Mouse (Mus musculus): Measurements from ENCODE around the gene Myt1.

The Myt1 gene

GRCm38 (mm10) chr2:181763006-181763830 lies at the start of gene Myt1:
Gene Myt1 (plus strand): TSS chr2:181763332.
- no peak for DNase-seq

DNA sequence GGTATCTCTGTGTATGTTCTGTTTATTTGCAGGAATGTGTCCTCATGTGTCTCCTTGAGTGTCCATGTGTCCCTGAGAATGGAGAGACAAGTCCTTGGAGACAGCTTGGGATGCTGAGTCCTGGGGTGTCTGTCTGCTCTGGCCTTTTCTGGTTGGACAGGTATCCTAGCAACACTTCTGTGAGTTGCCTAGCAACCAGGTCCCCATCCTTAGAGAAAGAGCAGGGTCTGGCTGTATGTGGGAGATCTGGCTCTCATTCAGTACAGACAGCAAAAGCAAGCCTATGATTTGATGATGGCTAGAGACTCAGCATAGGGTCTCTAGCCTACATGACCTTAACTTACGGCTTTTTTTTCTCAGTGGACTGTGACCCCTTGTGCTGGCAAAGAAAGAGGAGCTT lies 49.4 kb upstream of the Myt1 start:
- no peak for DNase-seq

DNA sequence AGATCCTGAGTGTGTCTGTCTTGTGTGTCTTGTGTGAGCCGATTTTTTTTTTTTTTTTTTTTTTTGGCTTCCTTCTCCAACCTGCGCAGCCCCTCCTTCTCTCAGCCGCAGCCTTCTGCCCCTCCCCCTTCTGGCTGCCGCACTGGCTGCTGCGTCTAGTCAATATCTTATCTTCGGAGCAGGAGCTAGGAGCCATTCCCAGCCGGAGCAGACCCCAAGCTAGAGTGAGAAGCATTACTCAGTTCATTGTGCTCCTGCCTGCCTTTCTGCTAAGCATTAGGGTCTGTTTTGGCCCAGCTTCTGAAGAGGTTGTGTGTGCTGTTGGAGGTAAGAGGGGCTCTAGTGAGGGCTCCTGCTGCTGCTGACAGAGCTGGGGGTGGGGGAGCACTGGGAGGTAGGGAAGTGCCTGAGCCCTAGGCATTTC lies 48.2 kb upstream of the Myt1 start, which contains the start of gene Oprl1:
TSS of gene Oprl1 (plus strand) at position 114 of the 424 bp plus-strand sequence.
- no peak for DNase-seq

DNA sequence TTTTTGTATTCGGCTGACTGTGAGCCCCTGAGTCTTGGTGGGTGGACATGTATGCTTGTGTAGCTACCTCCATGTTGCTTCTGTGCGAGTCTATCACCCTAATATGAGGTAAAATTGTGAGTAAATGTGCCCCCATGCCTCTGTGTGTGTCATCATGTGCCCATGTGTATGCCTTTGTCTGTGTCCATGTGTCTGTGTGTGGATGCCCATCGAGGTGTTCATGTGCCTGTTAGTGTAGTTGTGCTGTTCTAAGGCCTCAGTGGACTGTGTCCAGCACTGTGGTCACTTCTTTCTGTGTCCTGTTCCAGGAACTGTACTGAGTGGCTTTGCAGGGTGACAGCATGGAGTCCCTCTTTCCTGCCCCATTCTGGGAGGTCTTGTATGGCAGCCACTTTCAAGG lies 47.8 kb upstream of the Myt1 start:
- no peak for DNase-seq

DNA sequence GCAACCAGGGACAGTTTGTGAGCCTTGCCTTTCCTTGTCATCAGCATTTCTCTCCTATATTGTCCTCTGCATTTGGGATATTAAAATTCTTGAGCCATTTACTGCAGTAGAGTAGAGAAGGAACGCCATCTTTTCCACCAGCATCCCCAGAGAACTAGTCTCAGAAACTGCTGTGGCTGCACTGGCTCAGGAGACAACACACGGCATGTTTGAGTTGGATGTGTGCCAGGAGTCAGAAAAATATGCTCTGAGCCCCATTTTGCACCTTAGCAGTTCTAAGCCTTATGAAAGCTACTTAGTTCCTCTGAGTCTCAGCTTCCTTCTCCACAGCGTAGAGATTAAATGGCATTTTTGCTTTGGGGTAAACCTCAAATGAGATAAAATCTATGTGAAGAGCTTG lies 46.1 kb upstream of the Myt1 start:
- no peak for DNase-seq

DNA sequence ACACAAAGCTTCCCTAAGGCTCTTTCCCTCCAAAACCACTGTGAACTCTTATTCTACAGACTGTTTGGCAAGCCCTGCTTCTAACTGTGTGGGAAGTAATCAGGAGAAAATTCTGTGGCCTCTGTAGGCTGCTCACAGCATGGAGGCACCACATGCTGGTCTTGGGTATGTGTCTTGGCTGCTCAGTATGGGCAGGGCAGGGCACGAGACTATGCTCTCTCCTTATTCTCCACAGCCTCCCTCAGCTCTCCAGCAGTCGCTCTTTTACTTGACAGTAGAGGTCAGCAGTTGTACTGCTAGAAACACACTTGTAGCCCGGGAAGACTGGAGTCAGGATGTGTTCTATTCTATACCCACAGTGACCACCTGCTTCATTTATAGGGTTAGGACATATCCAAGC lies 43.1 kb upstream of the Myt1 start:
- no peak for DNase-seq

DNA sequence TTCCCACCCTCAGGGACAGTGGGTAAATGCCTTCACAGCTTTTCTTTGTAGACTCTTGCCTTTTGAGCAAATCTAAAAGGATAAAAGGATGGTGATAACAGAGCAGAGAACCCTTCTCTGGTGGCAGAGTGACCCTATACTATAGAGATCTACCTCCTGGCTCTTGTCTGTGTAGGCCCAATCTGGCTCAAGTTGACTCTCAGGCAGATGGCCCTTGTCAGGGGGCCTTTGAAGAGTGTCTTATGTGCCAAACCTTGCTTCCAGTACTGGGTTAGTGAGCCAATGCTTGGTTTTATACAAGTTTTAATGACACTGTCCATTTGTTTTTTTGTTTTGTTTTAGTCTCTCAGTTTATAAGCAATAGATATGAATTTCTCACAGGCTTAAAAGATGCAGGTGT lies 41.9 kb upstream of the Myt1 start:
- DNase-seq = no peak

- peak in 1 of 2 experiments; percentile 47 for DNase-seq
These were observed 40.9 kb upstream of the Myt1 start for GRCm38 (mm10) chr2:181722213-181722612.

DNA sequence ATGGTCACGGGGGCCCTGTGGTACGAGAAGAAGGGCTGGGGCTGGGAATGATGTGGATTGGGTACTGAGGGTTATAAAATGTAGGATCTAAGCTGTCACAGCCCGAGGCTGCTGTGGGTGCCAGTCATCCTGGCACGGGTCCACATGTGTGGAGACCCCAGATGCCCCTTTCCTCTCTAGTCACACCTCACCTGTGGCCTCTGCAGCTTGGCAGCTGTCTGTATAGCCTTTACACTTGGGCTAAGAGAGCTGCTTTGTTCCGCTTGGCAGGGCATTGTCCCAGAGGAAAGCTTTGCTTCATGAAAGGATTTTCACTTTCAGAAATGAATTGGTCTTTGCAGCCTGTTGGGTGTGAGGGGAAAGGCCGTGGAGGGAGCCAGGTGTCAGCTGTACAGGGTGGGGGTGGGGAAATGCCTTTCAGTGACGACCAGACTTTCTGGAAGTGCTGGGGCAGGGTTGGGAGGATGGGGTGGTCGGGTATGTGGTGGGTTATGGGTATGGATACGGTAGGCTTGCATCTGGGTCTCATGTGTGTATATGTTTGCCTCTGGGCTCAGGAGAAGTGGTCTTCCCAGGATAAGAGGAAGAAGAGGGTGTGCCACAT lies 35.4 kb upstream of the Myt1 start:
- no peak for DNase-seq

DNA sequence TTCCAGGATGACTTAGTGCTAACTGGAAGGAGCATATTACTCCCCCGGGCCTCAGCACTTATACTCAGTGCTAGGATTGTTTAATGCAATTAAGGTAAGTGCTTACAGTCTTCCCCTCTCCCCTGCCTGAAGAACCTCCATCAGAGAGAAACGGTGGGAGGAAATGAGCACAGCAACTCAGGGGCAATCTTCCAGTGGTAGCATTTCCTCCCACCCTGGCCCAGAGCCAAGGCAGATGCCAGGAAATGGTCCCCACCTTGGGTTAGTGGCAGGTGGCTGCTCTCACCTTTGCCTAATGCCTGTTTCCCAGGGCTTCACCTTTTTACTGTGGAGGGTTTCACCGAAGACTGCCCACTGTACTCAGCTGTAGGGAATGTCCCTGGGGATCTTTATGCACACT lies 33.1 kb upstream of the Myt1 start:
- no peak for DNase-seq

DNA sequence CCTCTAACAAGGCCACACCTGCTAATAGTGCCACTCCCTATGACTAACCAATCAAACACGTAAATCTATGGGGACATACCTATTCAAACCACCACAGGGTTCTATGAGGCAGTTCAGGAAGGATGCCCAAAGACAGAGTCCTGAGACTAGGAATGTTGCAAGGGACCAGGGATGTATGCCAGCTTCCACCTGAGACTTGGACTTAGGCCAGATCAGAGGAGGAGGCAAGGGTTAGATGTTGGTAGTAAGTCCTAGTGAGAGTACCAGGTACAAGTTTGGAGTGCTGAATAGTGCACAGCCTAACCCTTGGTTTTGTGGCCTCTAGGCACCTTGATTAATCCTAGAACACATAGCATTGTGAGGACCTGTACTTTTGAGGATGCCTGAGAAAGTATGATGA lies 10.5 kb upstream of the Myt1 start:
- no peak for DNase-seq

- no peak for DNase-seq
These were observed 4.9 kb upstream of the Myt1 start for GRCm38 (mm10) chr2:181758147-181758725.

GRCm38 (mm10) chr2:181759041-181759440 lies 4.1 kb upstream of the Myt1 start:
- no peak for DNase-seq

GRCm38 (mm10) chr2:181763886-181764527 lies 875 bp downstream of the Myt1 start:
- no peak for DNase-seq

DNA sequence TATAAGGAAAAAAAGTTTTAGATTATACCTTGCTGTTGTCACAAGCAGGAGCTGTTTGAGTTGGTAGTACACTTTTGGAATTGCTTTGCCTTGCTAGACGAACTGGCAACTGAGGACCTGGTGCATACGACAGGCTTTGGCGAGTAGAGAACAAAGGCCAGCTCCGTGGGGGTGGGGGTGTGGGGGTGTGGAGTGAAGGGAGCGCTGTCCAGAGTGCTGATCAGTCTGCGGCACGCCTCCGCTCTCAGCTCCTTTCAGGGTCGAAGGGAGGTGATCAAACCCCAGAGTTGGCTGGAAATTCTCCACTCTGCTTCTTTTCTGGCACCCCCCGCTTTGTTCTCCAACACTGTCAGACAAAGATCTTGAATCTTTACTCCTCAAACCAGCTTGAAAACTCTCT lies 1.5 kb downstream of the Myt1 start:
- DNase-seq = peak; percentile 54 to 68

DNA sequence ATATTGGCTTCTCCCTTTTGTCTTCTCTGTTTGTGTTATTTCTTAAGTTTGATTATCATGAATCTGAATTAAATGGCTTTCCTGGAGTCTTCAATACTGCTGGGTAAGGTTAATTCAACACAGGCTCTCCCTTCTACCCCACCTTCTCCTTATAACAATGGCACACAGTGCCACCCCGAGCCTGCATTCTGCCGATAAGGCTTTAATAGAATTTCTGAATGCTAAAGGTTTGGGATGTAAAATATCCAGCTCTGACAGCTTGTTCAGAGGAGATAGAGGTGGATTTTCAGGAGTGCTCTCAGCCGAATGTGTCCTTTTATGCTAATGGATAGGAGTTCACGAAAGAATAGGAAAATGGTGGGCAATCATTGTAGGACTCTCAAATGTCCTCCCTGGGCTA lies 2.1 kb downstream of the Myt1 start:
- DNase-seq = no peak

DNA sequence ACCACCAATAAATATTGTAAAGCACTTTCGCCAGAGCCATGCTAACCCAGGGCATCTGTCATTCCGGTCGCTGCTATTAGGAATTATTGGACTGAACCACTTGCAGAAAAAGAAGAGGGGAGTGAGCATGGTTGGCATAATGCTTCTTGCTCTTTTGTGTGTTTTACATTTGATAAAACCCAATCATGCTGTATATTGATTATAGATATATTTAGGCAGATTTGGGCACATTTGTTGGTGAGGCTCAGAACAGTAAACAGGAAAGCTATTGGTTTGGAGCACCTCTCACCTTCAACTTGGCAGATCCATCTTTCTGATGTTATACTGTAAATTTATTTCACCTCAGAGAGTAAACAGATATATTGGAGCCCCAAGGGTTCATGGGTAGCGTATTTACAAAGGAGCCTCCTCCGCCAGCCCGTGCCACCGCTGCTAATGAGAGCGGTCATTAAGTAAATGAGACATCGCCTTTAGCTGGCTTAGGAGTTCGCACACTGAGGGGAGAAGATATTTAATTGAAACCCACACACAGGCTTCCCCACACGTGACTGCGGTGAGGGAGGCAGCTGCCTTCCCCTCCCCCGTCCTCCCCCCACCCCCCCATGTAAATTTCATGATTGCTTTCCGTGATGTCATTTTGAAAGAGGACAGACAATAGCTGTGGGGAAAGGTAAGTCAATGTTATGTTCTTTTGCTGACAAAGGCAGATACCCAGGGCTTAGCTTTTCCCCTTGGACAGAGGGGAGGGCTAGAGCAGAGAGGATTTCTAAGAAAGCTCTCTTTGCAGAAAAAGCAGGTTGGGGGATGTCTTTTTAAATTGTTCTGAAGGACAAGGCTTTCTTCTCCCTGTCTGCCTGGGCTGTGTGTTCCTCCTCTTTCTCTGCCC lies 3.8 kb downstream of the Myt1 start:
- no peak for DNase-seq

DNA sequence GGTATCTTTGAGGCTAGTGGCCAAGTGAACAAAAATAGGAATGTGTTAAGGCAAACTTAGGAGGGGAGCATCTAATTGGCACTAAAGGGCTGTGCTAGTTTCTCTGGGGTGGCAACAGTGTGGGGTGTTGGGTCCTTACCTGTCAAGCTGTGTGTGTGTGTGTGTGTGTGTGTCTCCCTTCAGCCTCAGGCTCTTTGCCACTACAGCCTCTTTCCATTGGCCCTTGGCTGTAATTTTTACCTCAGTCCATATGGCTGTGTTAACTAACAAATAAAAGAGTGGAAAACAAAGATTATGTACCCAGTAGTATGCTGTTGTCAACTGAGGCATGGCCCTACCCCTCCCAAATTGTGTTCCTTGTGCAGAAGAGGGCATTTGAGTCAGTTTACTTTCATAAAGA lies 5.3 kb downstream of the Myt1 start:
- no peak for DNase-seq

GRCm38 (mm10) chr2:181769397-181769796 lies 6.3 kb downstream of the Myt1 start:
- no peak for DNase-seq

- DNase-seq = no peak
These were observed 10.1 kb downstream of the Myt1 start for GRCm38 (mm10) chr2:181773203-181773602.

- no peak for DNase-seq
These were observed 12.7 kb downstream of the Myt1 start for GRCm38 (mm10) chr2:181775786-181776185.

DNA sequence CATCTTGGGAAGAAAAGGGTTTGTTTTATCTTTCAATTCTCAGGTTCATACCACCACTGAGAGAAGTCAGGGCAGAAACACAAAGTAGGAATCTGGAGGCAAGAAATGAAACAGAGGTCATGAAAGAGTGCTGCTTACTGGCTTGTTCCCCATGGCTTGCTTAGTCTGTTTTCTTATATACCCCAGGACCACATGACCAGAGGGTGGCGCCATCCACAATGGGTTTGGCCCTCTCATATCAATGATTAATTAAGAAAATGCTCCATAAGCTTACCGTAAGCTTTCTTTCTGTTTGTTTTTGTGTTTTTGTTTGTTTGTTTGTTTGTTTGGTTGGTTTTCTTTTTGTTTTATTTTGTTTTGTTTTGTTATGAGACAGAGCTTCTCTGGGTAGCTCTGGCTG lies 14.6 kb downstream of the Myt1 start:
- DNase-seq = peak in 1 of 2 experiments; percentile 64

DNA sequence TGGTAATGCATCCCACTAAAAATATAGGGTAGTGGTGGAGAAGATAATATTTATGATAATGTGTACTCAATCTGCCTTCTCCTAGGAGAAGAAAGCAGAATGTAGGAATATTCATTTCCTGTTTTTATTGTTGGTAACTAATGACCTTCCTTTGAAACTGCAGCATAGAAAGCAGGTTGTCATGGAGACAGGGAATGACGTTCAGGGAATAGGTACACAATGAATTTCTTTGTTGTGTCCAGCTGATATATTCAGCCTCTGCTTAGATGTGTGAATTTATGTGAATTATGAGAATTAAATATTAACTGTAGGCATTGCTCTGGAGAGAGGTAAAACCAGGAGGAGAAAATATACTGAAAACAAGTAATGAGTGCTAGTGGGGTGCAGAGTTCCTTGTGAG lies 18.3 kb downstream of the Myt1 start:
- DNase-seq = no peak
